Mouse (Mus musculus) naive thymus-derived CD4-positive, alpha-beta T cell, adult 2 months (primary cell): ENCODE data around the gene Hspb2.

Experiments
- DNase-seq: peaks from one replicate; pipeline ENCODE4 v3.0.0-alpha.2; 2011; ENCODE audit warnings: low read depth

Hspb2 gene

DNA sequence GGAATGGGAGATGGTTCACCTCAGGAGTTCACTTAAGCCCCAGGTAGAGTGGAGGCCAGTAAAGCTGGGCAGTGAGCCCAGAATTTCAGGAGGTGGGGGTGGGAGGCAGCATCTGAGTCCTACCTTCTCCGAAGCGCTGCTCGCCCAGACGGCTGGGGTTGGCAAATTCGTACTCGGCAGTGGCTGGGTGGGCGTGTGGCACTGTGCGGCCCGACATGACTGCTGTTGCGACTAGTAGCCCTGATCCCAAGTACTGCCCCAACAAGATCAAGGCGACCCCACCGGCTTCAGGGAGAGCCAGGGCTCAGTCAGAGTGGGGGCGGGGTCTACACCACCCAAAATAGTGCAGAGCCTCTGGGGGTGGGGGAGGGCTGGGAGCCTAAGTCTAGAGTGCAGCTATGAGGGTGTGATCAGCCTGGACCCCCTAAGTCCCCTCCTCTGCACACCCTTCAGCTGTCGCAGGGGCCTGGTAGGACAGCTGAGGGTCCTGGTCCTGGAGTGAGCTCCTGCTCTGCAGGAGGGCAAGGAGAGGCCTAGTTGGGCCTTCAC lies at the start of gene Hspb2:
Hspb2 (minus strand) TSS at position 301 of the 549 bp plus-strand sequence.
- no peak for DNase-seq

DNA sequence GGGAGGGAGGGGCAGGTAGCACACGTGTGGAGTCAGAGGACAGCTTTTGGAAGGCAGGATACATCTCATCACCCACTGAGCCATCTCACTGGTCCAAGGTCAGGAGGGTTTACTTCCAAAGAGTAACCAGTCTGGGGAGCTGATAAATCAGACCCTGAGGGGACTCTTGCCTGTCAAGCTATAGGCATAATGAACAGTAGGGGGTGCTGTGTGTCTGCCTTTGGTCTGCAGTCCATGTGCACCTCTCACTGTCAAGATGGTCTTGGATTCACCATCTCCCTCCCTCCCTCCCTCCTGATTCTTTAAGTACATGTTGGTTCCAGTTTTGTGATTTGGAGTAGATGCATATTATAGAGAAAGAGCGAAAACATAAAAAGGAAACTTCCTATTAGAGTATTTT lies 48.8 kb upstream of the Hspb2 start:
- peak; percentile 73 for DNase-seq

- no peak for DNase-seq
Measured at GRCm38 (mm10) chr9:50798368-50798767, 46.2 kb upstream of the Hspb2 start.

DNA sequence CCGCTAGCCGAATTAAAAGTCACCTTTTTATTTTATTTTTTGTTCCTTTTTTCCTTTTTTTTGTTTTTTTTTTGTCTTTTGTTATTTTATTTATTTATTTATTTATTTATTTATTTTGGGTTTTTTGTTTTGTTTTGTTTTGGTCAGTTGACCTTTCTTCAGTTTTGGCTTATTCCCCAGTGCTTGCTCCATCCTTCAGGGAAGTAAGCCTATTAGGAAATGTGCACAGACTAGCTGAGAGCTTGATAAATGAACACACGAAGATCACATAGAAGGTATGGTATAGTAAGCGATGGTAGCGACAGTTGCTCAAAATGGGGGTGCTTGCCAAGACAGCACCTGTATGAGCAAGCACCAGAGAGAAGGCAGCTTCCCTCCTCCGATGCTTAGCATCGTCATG lies 45.5 kb upstream of the Hspb2 start:
- DNase-seq: no peak

GRCm38 (mm10) chr9:50796776-50797175 lies 44.6 kb upstream of the Hspb2 start:
- no peak for DNase-seq

DNA sequence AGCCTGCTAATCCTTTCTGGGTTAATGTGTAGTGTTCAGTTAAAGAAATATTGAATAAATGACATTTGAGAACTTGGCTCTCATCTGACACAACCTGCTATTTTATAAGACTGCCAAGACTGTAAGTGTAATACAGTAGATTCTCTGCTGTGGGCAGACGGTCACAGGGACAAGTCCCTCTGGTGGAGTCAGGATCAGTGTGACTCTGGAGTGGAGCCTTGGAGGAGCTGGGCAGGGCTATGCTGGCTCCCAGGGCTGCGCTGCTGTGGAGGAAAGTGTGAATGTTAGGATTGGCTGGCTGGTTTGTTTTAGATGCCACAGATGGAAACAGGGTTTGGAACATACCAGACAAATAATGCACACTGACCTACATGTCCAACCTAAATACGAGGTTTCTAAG lies 43.1 kb upstream of the Hspb2 start:
- no peak for DNase-seq

GRCm38 (mm10) chr9:50782155-50782554 lies 30.0 kb upstream of the Hspb2 start:
- DNase-seq: peak; percentile 70

DNA sequence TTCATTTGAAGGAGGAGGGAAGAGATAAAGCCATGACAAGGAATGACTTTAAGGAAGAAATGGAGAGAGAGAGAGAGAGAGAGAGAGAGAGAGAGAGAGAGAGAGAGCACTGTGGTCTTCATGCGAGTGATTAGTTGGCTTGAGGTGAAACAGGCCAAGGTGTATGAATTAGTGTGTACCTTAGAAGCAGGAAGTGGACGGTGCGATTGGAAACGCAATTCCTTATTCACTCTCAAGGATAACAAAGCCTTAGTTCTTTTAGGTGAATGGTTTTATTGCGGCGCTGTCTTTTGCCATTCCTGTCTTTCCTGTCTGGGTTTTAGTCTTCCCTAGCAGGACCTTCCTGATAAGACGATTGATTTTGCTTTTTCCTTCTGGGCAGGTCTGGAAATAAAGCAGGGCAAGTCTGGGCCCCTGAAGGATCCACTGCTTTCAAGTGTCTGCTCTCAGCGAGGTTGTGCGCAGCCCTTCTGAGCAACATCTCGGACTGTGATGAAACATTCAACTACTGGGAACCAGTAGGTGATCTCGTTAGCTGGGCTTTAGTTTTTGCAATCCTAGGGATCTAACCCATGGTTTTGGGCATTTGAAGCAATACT lies 24.1 kb upstream of the Hspb2 start:
- DNase-seq: no peak

GRCm38 (mm10) chr9:50775662-50776126 lies 23.5 kb upstream of the Hspb2 start:
- DNase-seq: peak; percentile 49

DNA sequence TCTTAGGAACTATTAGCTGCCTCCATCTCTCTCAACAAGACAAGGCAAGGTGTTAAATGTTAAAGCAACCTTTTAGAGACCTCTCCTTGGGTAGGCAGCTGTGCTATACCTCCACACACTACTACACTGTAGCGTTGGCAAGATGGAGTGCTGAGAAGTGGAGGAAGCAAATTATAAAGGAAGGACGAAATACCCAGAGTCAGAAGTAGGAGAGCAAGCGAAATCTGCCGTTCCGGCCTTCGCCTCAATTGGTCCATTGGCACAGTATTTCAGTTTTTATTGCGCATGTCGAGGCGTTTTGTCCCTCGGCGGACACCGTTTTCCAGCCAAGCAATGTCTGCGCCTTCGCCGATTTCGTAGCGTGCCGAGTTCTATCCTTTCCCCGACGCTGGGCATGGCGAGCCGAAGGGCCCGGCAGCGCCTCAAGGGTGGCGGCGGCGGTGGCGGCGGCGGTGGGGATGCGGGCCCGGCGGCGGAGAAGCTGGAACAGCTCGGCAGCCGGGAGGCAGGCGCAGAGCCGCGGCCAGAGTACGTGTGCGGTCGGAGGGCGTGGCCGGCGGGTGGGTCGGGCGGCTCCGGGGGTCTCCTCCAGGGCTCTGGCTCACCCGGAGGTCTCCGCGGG lies 22.9 kb upstream of the Hspb2 start, which contains the start of the genes Alg9 and 1110032A03Rik:
Alg9 (plus strand) TSS at position 29 of the 622 bp plus-strand sequence.
1110032A03Rik (minus strand) TSS at position 530 of the 622 bp plus-strand sequence.
- peak; percentile 92 for DNase-seq

GRCm38 (mm10) chr9:50774026-50774462 lies 21.9 kb upstream of the Hspb2 start:
- peak; percentile 37 for DNase-seq

DNA sequence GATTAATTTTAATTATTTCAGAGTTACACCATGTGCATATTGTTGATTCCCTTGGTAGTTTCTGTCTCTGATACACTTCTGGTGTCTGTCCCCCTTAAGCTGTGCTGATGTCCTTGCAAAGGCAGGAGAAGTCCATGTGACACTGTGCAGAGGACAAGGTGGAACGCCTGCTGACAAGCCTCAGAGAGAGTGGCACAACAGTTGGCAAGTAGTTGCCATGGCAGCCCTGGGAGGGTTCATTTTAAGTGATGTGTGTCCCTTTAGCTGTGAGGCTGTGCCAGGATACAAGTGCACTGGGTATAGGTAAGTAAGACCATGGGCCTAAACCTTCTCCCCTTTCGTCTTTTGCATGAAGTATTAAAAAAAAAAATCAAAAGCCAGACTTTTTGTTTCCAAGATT lies 17.9 kb upstream of the Hspb2 start:
- no peak for DNase-seq

DNA sequence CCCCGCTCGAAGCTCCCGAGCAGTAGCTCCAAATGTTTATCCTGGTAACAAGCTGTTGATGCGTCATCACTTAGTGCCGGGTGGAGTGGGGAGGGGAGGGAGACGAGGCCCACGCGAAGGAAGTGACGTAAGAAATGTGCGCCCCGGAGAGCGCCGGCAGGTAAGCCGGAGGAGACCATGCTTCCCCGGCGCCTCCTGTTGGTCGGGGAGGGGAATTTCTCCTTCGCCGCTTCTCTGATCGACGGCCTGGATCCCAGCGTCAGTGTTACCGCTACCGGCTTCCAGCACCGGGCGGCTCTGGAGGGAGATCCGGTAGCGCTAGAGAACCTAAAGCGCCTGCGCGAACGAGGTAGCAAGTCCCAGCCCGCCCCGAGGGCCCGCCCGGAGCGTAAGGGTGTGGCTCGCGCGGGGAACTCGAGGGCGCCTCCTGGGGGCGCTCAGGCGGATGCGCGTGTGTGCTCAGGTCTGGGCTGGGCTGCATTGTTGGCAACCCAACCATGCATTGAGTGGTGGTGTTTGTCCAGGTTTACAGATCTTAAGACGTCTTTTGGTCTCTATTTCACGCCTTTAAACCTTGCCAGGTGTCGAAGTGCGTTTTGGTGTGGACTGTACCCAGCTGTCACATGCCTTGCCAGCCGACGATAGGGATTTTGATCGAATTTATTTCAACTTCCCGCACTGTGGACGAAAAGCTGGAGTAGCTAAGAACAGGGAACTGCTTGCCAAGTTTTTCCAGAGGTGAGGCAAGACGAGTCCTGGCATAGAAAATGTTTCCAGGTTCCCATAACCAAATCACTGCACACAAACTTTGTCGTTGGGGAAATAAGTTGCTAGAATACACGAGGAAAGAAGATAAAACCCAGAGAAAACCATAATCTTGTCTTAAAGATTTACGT lies 16.2 kb upstream of the Hspb2 start, which contains the start of gene Fdxacb1:
Fdxacb1 (plus strand) TSS at position 130 of the 896 bp plus-strand sequence.
- DNase-seq: peak; percentile 99

DNA sequence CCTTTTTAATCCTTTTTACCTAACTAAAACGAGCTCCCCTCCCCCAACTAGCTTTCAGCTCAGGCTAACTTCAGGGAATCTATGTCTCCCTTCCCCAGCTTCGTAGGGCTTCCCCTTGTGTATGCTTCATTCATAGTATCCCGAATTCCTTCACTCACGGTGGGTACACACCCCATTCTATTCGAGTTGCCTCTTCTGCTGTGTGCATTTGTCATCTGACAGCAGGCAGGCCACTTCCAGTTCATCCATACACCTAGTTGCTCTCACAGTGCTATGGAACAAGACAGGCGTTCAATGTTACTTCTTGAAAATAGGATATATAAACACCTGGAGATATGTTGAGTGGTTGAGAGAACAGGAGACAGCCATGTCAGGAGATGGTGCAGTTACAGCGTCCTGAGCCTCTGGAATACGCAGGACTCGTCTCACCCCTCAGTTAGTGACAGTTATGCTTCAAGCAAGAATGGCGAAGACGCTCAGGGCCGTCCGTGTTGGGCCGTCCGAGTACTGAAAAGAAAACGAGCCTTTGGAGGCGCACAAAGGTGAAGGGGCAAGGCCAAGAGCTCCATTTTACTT lies 15.5 kb upstream of the Hspb2 start:
- no peak for DNase-seq

- no peak for DNase-seq
Measured at GRCm38 (mm10) chr9:50763331-50763730, 11.2 kb upstream of the Hspb2 start.

GRCm38 (mm10) chr9:50761520-50762243 lies 9.5 kb upstream of the Hspb2 start:
- DNase-seq: no peak

- no peak for DNase-seq
Measured at GRCm38 (mm10) chr9:50756711-50757110, 4.6 kb upstream of the Hspb2 start.

DNA sequence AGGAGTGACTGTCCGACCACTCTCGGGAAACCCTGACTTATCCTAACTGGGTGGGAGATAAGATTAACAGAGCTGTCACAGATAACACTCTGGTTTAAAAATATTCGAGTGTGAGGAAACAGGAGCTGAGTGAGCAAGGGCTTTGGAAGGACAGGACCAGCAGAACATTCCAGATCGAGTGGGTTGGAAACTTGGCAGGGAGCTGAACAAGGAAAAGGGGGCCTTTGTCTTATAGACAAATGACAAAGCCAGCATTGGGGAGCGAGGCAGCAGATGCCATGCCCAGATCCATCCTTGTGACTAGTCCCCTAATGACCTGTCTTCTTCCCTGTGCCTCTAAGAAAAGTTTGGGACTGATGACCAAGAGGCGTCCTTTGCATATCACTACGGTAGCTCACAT lies 1.8 kb upstream of the Hspb2 start:
- no peak for DNase-seq

- DNase-seq: no peak
Measured at GRCm38 (mm10) chr9:50752784-50753615, 846 bp upstream of the Hspb2 start.

DNA sequence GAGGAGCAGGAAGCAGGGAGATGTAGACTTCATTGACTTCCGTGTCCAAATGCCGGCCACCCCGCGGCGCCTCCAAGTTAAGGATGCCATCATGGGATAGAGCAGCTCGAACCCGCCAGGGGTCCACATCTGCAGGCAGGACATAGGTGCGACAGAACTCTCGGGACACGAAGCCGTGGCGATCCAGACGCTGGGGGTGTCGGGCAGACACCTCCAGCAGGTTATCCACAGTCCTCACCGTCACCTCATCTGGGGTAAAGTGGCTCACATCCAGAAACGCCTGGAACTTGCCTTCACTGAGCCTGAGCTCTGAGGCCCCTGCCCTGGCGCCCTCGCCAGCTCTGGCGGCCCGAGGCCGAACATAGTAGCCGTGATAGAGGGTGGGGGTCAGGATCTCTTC lies 831 bp downstream of the Hspb2 start, which contains the start of gene Cryab:
Cryab (plus strand) TSS at position 3 of the 400 bp plus-strand sequence.
- no peak for DNase-seq
